Mouse (Mus musculus): Measurements from ENCODE around the gene Hoxd12. TPM values are rescaled to one million over a fixed set of nuclear protein-coding genes. Genes with fewer than 3 reads are reported as not detected.
A peak's percentile ranks its signal among the peaks of the same experiment; 100 is the strongest.

The Hoxd12 gene
- polyA plus RNA-seq (2015; fragmentation: Nextera tagmentation; extraction: Ambion mirVana): 4.5 and 4.7 TPM in 2 replicates

- Histone ChIP-seq H3K4me3 (ENCODE audit: low read length) (peak within 1 kb of the TSS; percentile 28), H3K27ac (ENCODE audit: low read length) (peak within 1 kb of the TSS; percentile 61), H3K4me1 (ENCODE audit: insufficient read depth, low read length) (peaks cover 56% of the 10 kb centered on the region), H3K27me3 (ENCODE audit: insufficient read depth, low read length) (peaks cover 64% of the 10 kb centered on the region), H3K9me3 (ENCODE audit: low read length) (no peaks in the 10 kb centered on the region), H3K36me3 (ENCODE audit: insufficient read depth, low read length) (no peaks in the 10 kb centered on the region), H3K4me2 (replicated peaks; ENCODE audit: low read depth, low read length) (peak within 1 kb of the TSS; percentile 51), H3K9ac (replicated peaks; ENCODE audit: low read length) (peak within 1 kb of the TSS; percentile 58)
- 0 out of 2 replicates have a peak, but pooled peaks have one; percentile 24 for ATAC-seq (ENCODE audit: low FRiP score, low TSS enrichment)
- WGBS: 6% methylated on average over 47 of the region's 47 CpGs
These were observed at the start of gene Hoxd12 for GRCm38 (mm10) chr2:74674881-74675665. TSS of gene Hoxd12 (plus strand) at chr2:74675013.

- WGBS: 73% methylated on average over 4 of the region's 4 CpGs
- H3K27ac ChIP-seq (ENCODE audit: low read length): no peak overlapping the region
- ATAC-seq (ENCODE audit: low FRiP score, low TSS enrichment): no peak
These were observed 39.4 kb upstream of the Hoxd12 start for GRCm38 (mm10) chr2:74635412-74635811.

GRCm38 (mm10) chr2:74642431-74642830 lies 32.4 kb upstream of the Hoxd12 start:
- no peaks in the 10 kb centered on the region for H3K36me3 ChIP-seq (ENCODE audit: insufficient read depth, low read length)
- H3K27ac ChIP-seq (ENCODE audit: low read length): no peak overlapping the region
- no peak overlapping the region for H3K4me3 ChIP-seq (ENCODE audit: low read length)
- no peaks in the 10 kb centered on the region for H3K4me1 ChIP-seq (ENCODE audit: insufficient read depth, low read length)
- H3K9me3 ChIP-seq (ENCODE audit: low read length): no peaks in the 10 kb centered on the region; the same call in 1 of the 2 replicates
- no peak for ATAC-seq (ENCODE audit: low FRiP score, low TSS enrichment)
- WGBS: 34% methylated on average over 5 of the region's 5 CpGs
- no peak overlapping the region for H3K4me2 ChIP-seq (replicated peaks; ENCODE audit: low read depth, low read length)
- peaks cover 31% of the 10 kb centered on the region for H3K27me3 ChIP-seq (ENCODE audit: insufficient read depth, low read length)
- no peak overlapping the region for H3K9ac ChIP-seq (replicated peaks; ENCODE audit: low read length)

More at GRCm38 (mm10) chr2:74635412-74635811, 39.4 kb upstream of the Hoxd12 start:
- Histone ChIP-seq H3K4me1 (ENCODE audit: insufficient read depth, low read length) (no peaks in the 10 kb centered on the region), H3K9me3 (ENCODE audit: low read length) (no peaks in the 10 kb centered on the region), H3K9ac (replicated peaks; ENCODE audit: low read length) (no peak overlapping the region), H3K4me2 (replicated peaks; ENCODE audit: low read depth, low read length) (no peak overlapping the region), H3K4me3 (ENCODE audit: low read length) (no peak overlapping the region), H3K36me3 (ENCODE audit: insufficient read depth, low read length) (no peaks in the 10 kb centered on the region), H3K27me3 (ENCODE audit: insufficient read depth, low read length) (no peaks in the 10 kb centered on the region)

- Histone ChIP-seq H3K4me1 (ENCODE audit: insufficient read depth, low read length) (no peaks in the 10 kb centered on the region), H3K4me2 (replicated peaks; ENCODE audit: low read depth, low read length) (no peak overlapping the region), H3K27me3 (ENCODE audit: insufficient read depth, low read length) (peaks cover 63% of the 10 kb centered on the region), H3K9me3 (ENCODE audit: low read length) (no peaks in the 10 kb centered on the region; the same call in 1 of the 2 replicates), H3K27ac (ENCODE audit: low read length) (no peak overlapping the region), H3K4me3 (ENCODE audit: low read length) (no peak overlapping the region), H3K36me3 (ENCODE audit: insufficient read depth, low read length) (no peaks in the 10 kb centered on the region), H3K9ac (replicated peaks; ENCODE audit: low read length) (no peak overlapping the region)
- no peak for ATAC-seq (ENCODE audit: low FRiP score, low TSS enrichment)
- 82% methylated on average over 3 of the region's 3 CpGs for WGBS
These were observed 29.2 kb upstream of the Hoxd12 start for GRCm38 (mm10) chr2:74645631-74646030.

- ATAC-seq (ENCODE audit: low FRiP score, low TSS enrichment): peak; percentile 87
- Histone ChIP-seq H3K4me2 (replicated peaks; ENCODE audit: low read depth, low read length) (no peak overlapping the region), H3K4me1 (ENCODE audit: insufficient read depth, low read length) (no peaks in the 10 kb centered on the region), H3K27ac (ENCODE audit: low read length) (no peak overlapping the region), H3K27me3 (ENCODE audit: insufficient read depth, low read length) (peaks cover 78% of the 10 kb centered on the region), H3K36me3 (ENCODE audit: insufficient read depth, low read length) (no peaks in the 10 kb centered on the region), H3K4me3 (ENCODE audit: low read length) (no peak overlapping the region), H3K9ac (replicated peaks; ENCODE audit: low read length) (no peak overlapping the region), H3K9me3 (ENCODE audit: low read length) (no peaks in the 10 kb centered on the region; the same call in 1 of the 2 replicates)
- WGBS: 14% methylated on average over 7 of the region's 7 CpGs
These were observed 27.5 kb upstream of the Hoxd12 start for GRCm38 (mm10) chr2:74647082-74647864.

GRCm38 (mm10) chr2:74652996-74653340 lies 21.8 kb upstream of the Hoxd12 start:
- H3K27ac ChIP-seq (ENCODE audit: low read length): no peak overlapping the region
- no peak overlapping the region for H3K9ac ChIP-seq (replicated peaks; ENCODE audit: low read length)
- no peak for ATAC-seq (ENCODE audit: low FRiP score, low TSS enrichment)
- no peak overlapping the region for H3K4me2 ChIP-seq (replicated peaks; ENCODE audit: low read depth, low read length)
- 35% methylated on average over 2 of the region's 2 CpGs for WGBS
- H3K9me3 ChIP-seq (ENCODE audit: low read length): no peaks in the 10 kb centered on the region
- no peak overlapping the region for H3K4me3 ChIP-seq (ENCODE audit: low read length)
- peaks cover 87% of the 10 kb centered on the region for H3K27me3 ChIP-seq (ENCODE audit: insufficient read depth, low read length)
- peaks cover 4% of the 10 kb centered on the region; the same call in 1 of the 2 replicates for H3K4me1 ChIP-seq (ENCODE audit: insufficient read depth, low read length)
- no peaks in the 10 kb centered on the region for H3K36me3 ChIP-seq (ENCODE audit: insufficient read depth, low read length)

- H3K36me3 ChIP-seq (ENCODE audit: insufficient read depth, low read length): no peaks in the 10 kb centered on the region
- no peak overlapping the region for H3K4me3 ChIP-seq (ENCODE audit: low read length)
- WGBS: 12% methylated on average over 17 of the region's 17 CpGs
- H3K27me3 ChIP-seq (ENCODE audit: insufficient read depth, low read length): peaks cover 82% of the 10 kb centered on the region
- peaks cover 4% of the 10 kb centered on the region; the same call in 1 of the 2 replicates for H3K4me1 ChIP-seq (ENCODE audit: insufficient read depth, low read length)
- no peak for ATAC-seq (ENCODE audit: low FRiP score, low TSS enrichment)
- no peak overlapping the region for H3K27ac ChIP-seq (ENCODE audit: low read length)
- H3K9ac ChIP-seq (replicated peaks; ENCODE audit: low read length): no peak overlapping the region
- H3K4me2 ChIP-seq (replicated peaks; ENCODE audit: low read depth, low read length): no peak overlapping the region
- no peaks in the 10 kb centered on the region for H3K9me3 ChIP-seq (ENCODE audit: low read length)
These were observed 20.9 kb upstream of the Hoxd12 start for GRCm38 (mm10) chr2:74653781-74654535.

- H3K36me3 ChIP-seq (ENCODE audit: insufficient read depth, low read length): no peaks in the 10 kb centered on the region
- no peak overlapping the region for H3K4me2 ChIP-seq (replicated peaks; ENCODE audit: low read depth, low read length)
- no peaks in the 10 kb centered on the region for H3K9me3 ChIP-seq (ENCODE audit: low read length)
- H3K27ac ChIP-seq (ENCODE audit: low read length): no peak overlapping the region
- H3K27me3 ChIP-seq (ENCODE audit: insufficient read depth, low read length): peaks cover 82% of the 10 kb centered on the region
- H3K4me3 ChIP-seq (ENCODE audit: low read length): no peak overlapping the region
- ATAC-seq (ENCODE audit: low FRiP score, low TSS enrichment): 0 out of 2 replicates have a peak, but pooled peaks have one; percentile 44
- H3K9ac ChIP-seq (replicated peaks; ENCODE audit: low read length): no peak overlapping the region
- 2% methylated on average over 20 of the region's 20 CpGs for WGBS
- H3K4me1 ChIP-seq (ENCODE audit: insufficient read depth, low read length): peaks cover 4% of the 10 kb centered on the region; the same call in 1 of the 2 replicates
These were observed 19.9 kb upstream of the Hoxd12 start for GRCm38 (mm10) chr2:74654743-74655419.

- peaks cover 80% of the 10 kb centered on the region for H3K27me3 ChIP-seq (ENCODE audit: insufficient read depth, low read length)
- under 1% methylated on average over 34 of the region's 47 CpGs for WGBS
- no peak overlapping the region for H3K27ac ChIP-seq (ENCODE audit: low read length)
- peak overlapping the region; percentile 49 for H3K4me2 ChIP-seq (replicated peaks; ENCODE audit: low read depth, low read length)
- H3K36me3 ChIP-seq (ENCODE audit: insufficient read depth, low read length): no peaks in the 10 kb centered on the region
- H3K4me1 ChIP-seq (ENCODE audit: insufficient read depth, low read length): peaks cover 4% of the 10 kb centered on the region; the same call in 1 of the 2 replicates
- no peaks in the 10 kb centered on the region for H3K9me3 ChIP-seq (ENCODE audit: low read length)
- H3K4me3 ChIP-seq (ENCODE audit: low read length): peak overlapping the region; percentile 35
- peak; percentile 69; the same call in 1 of the 2 replicates for ATAC-seq (ENCODE audit: low FRiP score, low TSS enrichment)
- H3K9ac ChIP-seq (replicated peaks; ENCODE audit: low read length): no peak overlapping the region
These were observed 19.4 kb upstream of the Hoxd12 start for GRCm38 (mm10) chr2:74655420-74655781.

Data from kidney, embryonic 16.5 days (tissue).